Mouse (Mus musculus): ENCODE measurements at regions not wholly inside any gene's neighbourhood (a gene's known extent, or its start where the extent isn't known, plus 50 kb on each side); places are given as distances from the start of the nearest gene placed in this dataset.

DNA sequence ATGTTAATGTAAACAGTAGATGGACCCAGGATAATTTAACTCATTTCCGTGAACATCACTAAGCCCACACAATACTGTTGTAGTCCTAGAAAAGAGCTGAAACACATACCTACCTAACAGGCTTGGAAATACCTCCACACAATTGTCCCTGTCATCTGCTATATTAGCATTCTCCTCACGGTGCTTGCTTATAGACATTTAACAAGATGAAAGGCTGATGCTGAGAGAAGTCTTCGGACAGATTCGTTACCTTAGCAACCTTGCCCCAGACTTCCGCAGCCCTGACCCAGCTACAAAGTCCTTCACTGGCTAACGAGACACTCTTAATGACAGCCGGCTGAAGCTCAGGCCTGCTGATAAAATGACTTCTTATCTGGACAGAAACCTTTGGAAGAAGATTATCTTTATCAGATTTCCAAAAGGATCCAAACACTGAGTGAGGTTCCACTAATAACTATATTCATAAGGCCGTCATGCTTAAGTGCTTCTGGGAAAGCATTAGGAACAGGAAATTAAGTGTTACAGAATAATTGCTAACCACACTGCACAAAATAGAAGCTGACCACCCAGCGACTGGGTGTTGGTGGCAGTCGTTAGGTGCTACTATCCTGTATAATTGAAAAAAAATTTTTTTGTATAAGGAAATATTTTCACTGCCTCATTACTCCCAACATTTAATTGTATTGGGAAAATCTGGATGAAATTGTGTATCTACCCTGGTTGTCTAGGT, 267.0 kb upstream of the Tmpo start:
- TF ChIP-seq GATA1 (IDR thresholded peaks at IDR 0.05; ENCODE audit: low read length): no peak
- TF ChIP-seq TAL1 (IDR thresholded peaks at IDR 0.05; ENCODE audit: low read length): no peak
